Mouse (Mus musculus) heart, embryonic 15.5 days (tissue): ENCODE data around the gene Krt19. TPM values are rescaled to one million over a fixed set of nuclear protein-coding genes. Genes with fewer than 3 reads are reported as not detected.

Experiments
- ATAC-seq: fragments of 200-750 bp; cut with Nextera tagmentation; replicated peaks from 2 replicates; pipeline ENCODE4 v1.8.0; 2017; ENCODE audit warnings: low read depth, moderate TSS enrichment; ENCODE audit not compliant: insufficient number of reproducible peaks, insufficient read depth, low FRiP score
- H3K27ac ChIP-seq: fragments of 300-500 bp; sonication (generic); 2 replicates; pipeline ENCODE4 v1.5.1; 2015; ENCODE audit warnings: mild to moderate bottlenecking, inconsistent platforms
- H3K27me3 ChIP-seq: fragments of 300-500 bp; sonication (generic); 2 replicates; pipeline ENCODE4 v1.6.1; 2015; ENCODE audit warnings: inconsistent platforms
- H3K36me3 ChIP-seq: fragments of 300-500 bp; sonication (generic); 2 replicates; pipeline ENCODE4 v1.6.1; 2015; ENCODE audit warnings: mild to moderate bottlenecking, inconsistent platforms
- H3K4me1 ChIP-seq: fragments of 300-500 bp; sonication (generic); replicated peaks from 2 replicates; pipeline ENCODE4 v1.6.1; 2015; ENCODE audit warnings: inconsistent platforms
- H3K4me2 ChIP-seq: fragments of 300-500 bp; sonication (generic); 2 replicates; pipeline ENCODE4 v1.6.1; 2015; ENCODE audit warnings: inconsistent platforms, mild to moderate bottlenecking, moderate library complexity
- H3K4me3 ChIP-seq: fragments of 300-500 bp; sonication (generic); 2 replicates; pipeline ENCODE4 v1.5.1; 2015; ENCODE audit warnings: mild to moderate bottlenecking, inconsistent platforms
- H3K9ac ChIP-seq: fragments of 300-500 bp; sonication (generic); 2 replicates; pipeline ENCODE4 v1.6.1; 2015; ENCODE audit warnings: mild to moderate bottlenecking, inconsistent platforms
- H3K9me3 ChIP-seq: fragments of 300-500 bp; sonication (generic); replicated peaks from 2 replicates; pipeline ENCODE4 v1.6.1; 2016; ENCODE audit warnings: inconsistent platforms
- WGBS: fragments of 180-500 bp; shearing (Covaris S2); methylation state at CpG from one replicate; pipeline ENCODE4 v1.1.7; 2015; ENCODE audit warnings: mixed read lengths; 5-methylcytosine and 5-hydroxymethylcytosine counted together
- polyA plus RNA-seq: library from polyadenylated mRNA; unstranded; fragments of >200 nt; fragmentation: Nextera tagmentation; extraction: Ambion mirVana; gene quantifications from 2 replicates; pipeline ENCODE4 v1.2.1, GENCODE M21; 2015

Krt19 gene
- polyA plus RNA-seq, 1 experiment from 2014 or later = 42.6 TPM

- Histone ChIP-seq H3K27ac (no peak within 1 kb of the TSS), H3K4me2 (no peak within 1 kb of the TSS), H3K36me3 (no peaks in the 10 kb centered on the region), H3K4me1 (0 out of 2 replicates have a peak, but pooled peaks cover 3% of the 10 kb centered on the region), H3K4me3 (no peak within 1 kb of the TSS), H3K9me3 (no peaks in the 10 kb centered on the region), H3K9ac (no peak within 1 kb of the TSS), H3K27me3 (peaks cover 28% of the 10 kb centered on the region)
- no peak for ATAC-seq
- 54% methylated on average over 7 of the region's 7 CpGs for WGBS
These were observed 12.7 kb downstream of the Krt19 start, which contains the start of gene Krt15 for GRCm38 (mm10) chr11:100135731-100136130. Gene Krt15 (minus strand): TSS chr11:100135928.

DNA sequence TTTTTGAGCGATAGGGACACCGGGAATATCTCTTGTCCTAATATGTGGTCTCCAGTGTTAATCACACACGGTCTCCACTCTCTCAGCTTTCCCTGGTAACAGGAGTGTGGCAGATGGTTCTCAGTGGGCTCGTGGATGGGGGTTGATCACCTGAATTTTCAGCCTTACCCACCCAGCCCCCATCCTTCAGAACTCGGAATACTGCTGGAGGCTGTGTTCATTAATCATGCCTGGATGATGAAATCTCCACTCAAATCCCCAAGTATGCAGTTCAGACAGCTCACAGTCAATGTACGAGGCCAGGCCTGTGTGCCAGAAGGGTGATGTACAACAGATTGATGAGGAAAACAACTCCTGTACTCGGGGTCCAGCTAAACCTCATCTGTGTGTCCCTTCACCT, 23.6 kb downstream of the Krt19 start:
- Histone ChIP-seq H3K4me1 (0 out of 2 replicates have a peak, but pooled peaks cover 4% of the 10 kb centered on the region), H3K4me2 (no peak overlapping the region), H3K27ac (no peak overlapping the region), H3K9ac (no peak overlapping the region), H3K27me3 (no peaks in the 10 kb centered on the region), H3K9me3 (no peaks in the 10 kb centered on the region), H3K36me3 (no peaks in the 10 kb centered on the region), H3K4me3 (no peak overlapping the region)
- 74% methylated on average over 7 of the region's 7 CpGs for WGBS
- ATAC-seq = no peak

GRCm38 (mm10) chr11:100121466-100121865, 27.0 kb downstream of the Krt19 start, which contains the start of gene Krt13:
Gene Krt13 (minus strand): TSS chr11:100121566.
- H3K4me3 ChIP-seq = no peak within 1 kb of the TSS
- 0 out of 2 replicates have a peak, but pooled peaks cover 4% of the 10 kb centered on the region for H3K4me1 ChIP-seq
- H3K4me2 ChIP-seq = no peak within 1 kb of the TSS
- ATAC-seq = no peak
- H3K9me3 ChIP-seq = no peaks in the 10 kb centered on the region
- H3K27ac ChIP-seq = no peak within 1 kb of the TSS
- H3K9ac ChIP-seq = no peak within 1 kb of the TSS
- 76% methylated on average over 3 of the region's 3 CpGs for WGBS
- no peaks in the 10 kb centered on the region for H3K36me3 ChIP-seq
- no peaks in the 10 kb centered on the region for H3K27me3 ChIP-seq

DNA sequence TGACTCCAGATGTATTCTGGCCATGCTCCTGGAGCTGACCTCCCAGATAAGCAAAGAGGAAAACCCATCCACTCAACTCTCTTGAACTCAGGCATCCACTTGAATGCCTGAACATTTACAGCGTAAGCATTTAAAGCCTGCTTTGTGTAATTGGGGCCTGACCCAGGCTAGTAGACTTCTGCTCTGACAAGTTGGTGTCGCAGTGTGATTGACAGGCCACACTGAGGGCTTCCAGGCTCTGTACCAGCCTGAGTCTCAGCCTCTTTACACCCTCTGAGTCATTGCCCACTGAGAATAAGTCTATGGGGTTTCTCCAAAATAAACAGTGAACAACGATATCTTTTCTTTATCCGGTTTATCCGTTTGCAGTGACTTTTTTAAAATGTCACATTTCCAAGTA, 28.1 kb downstream of the Krt19 start:
- H3K4me1 ChIP-seq = 0 out of 2 replicates have a peak, but pooled peaks cover 4% of the 10 kb centered on the region
- H3K9me3 ChIP-seq = no peaks in the 10 kb centered on the region
- ATAC-seq = no peak
- H3K36me3 ChIP-seq = no peaks in the 10 kb centered on the region
- 41% methylated on average over 5 of the region's 5 CpGs for WGBS
- no peak overlapping the region for H3K27ac ChIP-seq
- no peak overlapping the region for H3K4me2 ChIP-seq
- no peak overlapping the region for H3K9ac ChIP-seq
- H3K4me3 ChIP-seq = no peak overlapping the region
- H3K27me3 ChIP-seq = no peaks in the 10 kb centered on the region

- Histone ChIP-seq H3K4me3 (no peak overlapping the region), H3K9ac (no peak overlapping the region), H3K9me3 (no peaks in the 10 kb centered on the region), H3K4me2 (no peak overlapping the region), H3K4me1 (no peaks in the 10 kb centered on the region), H3K36me3 (no peaks in the 10 kb centered on the region), H3K27ac (no peak overlapping the region), H3K27me3 (no peaks in the 10 kb centered on the region)
- 80% methylated on average over 2 of the region's 2 CpGs for WGBS
- no peak for ATAC-seq
These were observed 34.8 kb downstream of the Krt19 start for GRCm38 (mm10) chr11:100113742-100114029.

DNA sequence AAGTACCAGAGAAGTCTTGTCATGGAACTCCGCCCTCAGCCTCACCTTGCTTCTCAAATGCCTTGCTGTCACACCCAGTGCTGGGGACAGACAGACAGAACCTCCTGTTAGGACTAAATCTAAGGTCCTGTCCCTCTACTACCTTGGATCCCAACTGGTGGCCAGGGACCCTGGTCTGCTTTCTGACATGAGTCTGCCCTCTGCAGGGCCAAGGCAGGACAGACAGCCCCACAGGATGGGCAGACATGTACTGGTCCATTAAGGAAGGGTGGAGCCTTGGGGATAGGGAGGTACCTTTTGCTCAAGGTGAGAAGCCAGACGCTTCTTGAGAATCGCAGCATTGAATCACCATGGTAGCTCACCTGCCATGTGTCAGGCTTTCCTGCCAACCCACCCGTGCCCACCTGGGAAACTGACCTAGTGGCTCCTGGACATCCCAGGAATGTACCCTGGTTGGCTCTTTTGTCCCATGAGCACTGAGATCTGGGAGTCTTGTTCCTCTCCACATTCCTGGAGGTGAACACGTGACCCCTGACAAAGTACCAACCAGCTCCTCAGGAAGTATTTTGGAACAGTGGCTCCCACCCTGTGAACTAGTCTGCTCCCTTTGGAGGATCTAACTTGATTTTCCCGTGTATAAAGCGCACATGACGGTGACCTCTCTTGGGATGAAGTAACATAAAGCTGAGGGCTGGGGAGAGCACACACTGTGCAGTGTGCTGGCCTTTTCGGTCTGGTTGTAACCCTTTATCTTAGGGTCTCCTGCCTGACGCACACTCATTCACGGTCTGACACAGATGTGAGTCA, 35.3 kb downstream of the Krt19 start:
- Histone ChIP-seq H3K4me2 (no peak overlapping the region), H3K9me3 (no peaks in the 10 kb centered on the region), H3K36me3 (no peaks in the 10 kb centered on the region), H3K27me3 (no peaks in the 10 kb centered on the region), H3K4me1 (no peaks in the 10 kb centered on the region), H3K4me3 (no peak overlapping the region), H3K9ac (no peak overlapping the region), H3K27ac (no peak overlapping the region)
- WGBS = 67% methylated on average over 11 of the region's 11 CpGs
- no peak for ATAC-seq

- ATAC-seq = no peak
- no peaks in the 10 kb centered on the region for H3K27me3 ChIP-seq
- 82% methylated on average over 6 of the region's 6 CpGs for WGBS
- H3K27ac ChIP-seq = no peak within 1 kb of the TSS
- no peaks in the 10 kb centered on the region for H3K9me3 ChIP-seq
- no peak within 1 kb of the TSS for H3K9ac ChIP-seq
- no peak within 1 kb of the TSS for H3K4me3 ChIP-seq
- no peaks in the 10 kb centered on the region for H3K36me3 ChIP-seq
- no peaks in the 10 kb centered on the region for H3K4me1 ChIP-seq
- no peak within 1 kb of the TSS for H3K4me2 ChIP-seq
These were observed 42.8 kb downstream of the Krt19 start, which contains the start of gene Krt36 for GRCm38 (mm10) chr11:100105576-100106122. Gene Krt36 (minus strand): TSS chr11:100105626.

GRCm38 (mm10) chr11:100102693-100103429, 45.6 kb downstream of the Krt19 start:
- H3K9ac ChIP-seq = no peak overlapping the region
- H3K4me2 ChIP-seq = no peak overlapping the region
- WGBS = 49% methylated on average over 15 of the region's 15 CpGs
- no peaks in the 10 kb centered on the region for H3K27me3 ChIP-seq
- no peak for ATAC-seq
- no peaks in the 10 kb centered on the region for H3K9me3 ChIP-seq
- H3K36me3 ChIP-seq = no peaks in the 10 kb centered on the region
- H3K4me3 ChIP-seq = no peak overlapping the region
- no peaks in the 10 kb centered on the region for H3K4me1 ChIP-seq
- H3K27ac ChIP-seq = no peak overlapping the region

- Histone ChIP-seq H3K27me3 (no peaks in the 10 kb centered on the region), H3K4me3 (no peak overlapping the region), H3K9ac (no peak overlapping the region), H3K36me3 (no peaks in the 10 kb centered on the region), H3K4me2 (no peak overlapping the region), H3K9me3 (no peaks in the 10 kb centered on the region), H3K4me1 (no peaks in the 10 kb centered on the region), H3K27ac (no peak overlapping the region)
- no peak for ATAC-seq
- WGBS = 85% methylated on average over 4 of the region's 4 CpGs
These were observed 48.1 kb downstream of the Krt19 start for GRCm38 (mm10) chr11:100100391-100100790.

DNA sequence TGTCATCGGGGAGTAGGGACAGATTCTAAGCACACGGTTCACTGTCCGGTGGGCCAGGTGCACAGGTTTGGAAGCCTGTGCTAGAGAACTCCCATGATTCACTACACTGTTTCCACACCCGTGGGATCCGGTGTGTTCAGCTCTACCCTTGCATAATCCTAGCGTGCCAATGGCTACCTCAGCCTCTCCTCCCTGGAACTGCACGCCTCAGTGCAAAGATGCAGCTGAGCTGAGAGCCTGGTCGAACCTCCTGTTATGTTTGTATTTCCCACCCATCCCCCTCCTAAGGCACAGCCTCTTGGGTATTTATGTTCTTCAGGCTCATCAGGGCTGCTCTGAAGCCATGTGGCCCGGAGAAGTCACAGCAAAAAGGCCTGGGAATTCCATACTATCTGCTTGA, 50.6 kb downstream of the Krt19 start:
- Histone ChIP-seq H3K4me2 (no peak overlapping the region), H3K9me3 (no peaks in the 10 kb centered on the region), H3K4me1 (no peaks in the 10 kb centered on the region), H3K4me3 (no peak overlapping the region), H3K27ac (no peak overlapping the region), H3K36me3 (no peaks in the 10 kb centered on the region), H3K27me3 (no peaks in the 10 kb centered on the region), H3K9ac (no peak overlapping the region)
- WGBS = 61% methylated on average over 9 of the region's 9 CpGs
- ATAC-seq = no peak

- H3K9me3 ChIP-seq = no peaks in the 10 kb centered on the region
- no peak within 1 kb of the TSS for H3K4me2 ChIP-seq
- no peak for ATAC-seq
- H3K4me1 ChIP-seq = no peaks in the 10 kb centered on the region
- H3K27ac ChIP-seq = no peak within 1 kb of the TSS
- no peak within 1 kb of the TSS for H3K9ac ChIP-seq
- H3K27me3 ChIP-seq = no peaks in the 10 kb centered on the region
- H3K36me3 ChIP-seq = no peaks in the 10 kb centered on the region
- H3K4me3 ChIP-seq = no peak within 1 kb of the TSS
- WGBS = 80% methylated on average over 9 of the region's 9 CpGs
These were observed 52.3 kb downstream of the Krt19 start, which contains the start of gene Krt35 for GRCm38 (mm10) chr11:100096141-100096540. Gene Krt35 (minus strand): TSS chr11:100096241.
